Comparison of ENCODE assay signal across 18 mouse cellular contexts in genomic region chr6:107575405-107575804, GRCm38 (mm10). TPM values are rescaled to one million over a fixed set of nuclear protein-coding genes. Genes with fewer than 3 reads are reported as not detected.
"Had no signal": no experiment of that assay in that cellular context is flagged by ENCODE, and none has a peak within 500 bp of the region (broad histone marks: within the 10 kb centered on the region; RNA-seq: fewer than 3 reads in every experiment).

No protein-coding gene starts in this region.

- DNase-seq: liver, postnatal 0 days; lung, adult 2 months; lung, postnatal 14 days; lung, postnatal 36 days; right cerebral cortex, postnatal 14 days; thymus, adult 2 months; thymus, postnatal 25 days; thymus, postnatal 4 days had no signal

- ATAC-seq: liver, postnatal 0 days; lung, postnatal 0 days; midbrain, embryonic 16.5 days had no signal

- H3K9me3 ChIP-seq: liver, embryonic 15.5 days; lung, embryonic 15.5 days; midbrain, embryonic 12.5 days; neural tube, embryonic 12.5 days; stomach, embryonic 15.5 days had no signal

- H3K4me1 ChIP-seq: liver, embryonic 15.5 days; megakaryocyte, embryonic 14.5 days; midbrain, embryonic 12.5 days; neural tube, embryonic 12.5 days; stomach, embryonic 15.5 days had no signal

- H3K9ac ChIP-seq: liver, embryonic 15.5 days; liver, postnatal 0 days; lung, embryonic 15.5 days; midbrain, embryonic 12.5 days; neural tube, embryonic 12.5 days; stomach, embryonic 15.5 days had no signal

- H3K4me3 ChIP-seq: liver, embryonic 15.5 days; lung, embryonic 15.5 days; megakaryocyte, embryonic 14.5 days; midbrain, embryonic 12.5 days; neural tube, embryonic 12.5 days; stomach, embryonic 15.5 days had no signal

- H3K36me3 ChIP-seq: liver, embryonic 15.5 days; lung, embryonic 15.5 days; stomach, embryonic 15.5 days had no signal

- H3K4me2 ChIP-seq: liver, embryonic 15.5 days; lung, embryonic 15.5 days; midbrain, embryonic 12.5 days; neural tube, embryonic 12.5 days; stomach, embryonic 15.5 days had no signal

- H3K27ac ChIP-seq: liver, embryonic 15.5 days; lung, embryonic 15.5 days; macrophage; midbrain, embryonic 12.5 days; neural tube, embryonic 12.5 days; stomach, embryonic 15.5 days; stomach, postnatal 0 days had no signal

- H3K27me3 ChIP-seq: liver, embryonic 15.5 days; lung, embryonic 15.5 days; megakaryocyte, embryonic 14.5 days; midbrain, embryonic 12.5 days; neural tube, embryonic 12.5 days; stomach, embryonic 15.5 days had no signal

RNA-seq across cellular contexts. Expression of gene Lrrn1, which starts 45.8 kb away (rescaled TPM):
- polyA plus RNA-seq: macrophage had no signal
